In the genomic region with DNA sequence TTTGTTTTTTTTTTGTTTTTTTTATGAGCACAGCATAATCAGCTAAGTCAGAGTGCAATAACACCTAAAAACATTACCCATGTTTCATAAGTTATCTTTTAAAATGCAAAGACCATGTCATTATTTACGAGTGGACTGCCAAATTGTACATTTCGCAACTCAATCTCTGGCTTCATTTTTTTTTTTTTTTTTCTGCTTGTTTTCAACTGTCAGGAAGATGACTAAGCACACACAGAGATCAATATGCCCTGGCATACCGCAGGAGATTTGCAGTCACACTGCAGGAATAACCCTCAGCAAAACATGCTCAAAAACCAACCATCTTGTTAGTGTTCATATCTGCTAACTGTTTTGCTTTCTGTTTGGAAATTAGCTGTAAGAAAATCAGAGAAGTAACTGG, we compare ENCODE assay signal across 24 mouse cellular contexts.
DNase-seq lines count a peak whose midpoint lies in the region; ATAC-seq and TF ChIP-seq lines count a peak whose summit lies in the region.
"Had no signal": no experiment of that assay in that cellular context is flagged by ENCODE, and none has a peak within 500 bp of the region (broad histone marks: within the 10 kb centered on the region; RNA-seq: fewer than 3 reads in every experiment).

No protein-coding gene starts in this region.

- H3K79me2 ChIP-seq in C2C12 (ENCODE audit: control insufficient read depth, insufficient read depth) (no peaks in the 10 kb centered on the region), myocyte (ENCODE audit: control insufficient read depth, insufficient read depth) (no peaks in the 10 kb centered on the region)

- H3K4me3 ChIP-seq in C2C12 (ENCODE audit: insufficient read depth, poor library complexity, severe bottlenecking) (no peak overlapping the region), myocyte (no peak overlapping the region)
- H3K4me3 ChIP-seq: embryonic facial prominence, embryonic 15.5 days; erythroblast, embryonic 14.5 days; forebrain, embryonic 12.5 days; heart, embryonic 13.5 days; hindbrain, embryonic 15.5 days had no signal

- TF ChIP-seq CTCF in C2C12 (IDR thresholded peaks at IDR 0.05; ENCODE audit: control insufficient read depth, insufficient read depth, insufficient read length): no peak

- no peak overlapping the region for H3K4me2 ChIP-seq in myocyte (ENCODE audit: low read depth)
- H3K4me2 ChIP-seq: embryonic facial prominence, embryonic 15.5 days; forebrain, embryonic 12.5 days; heart, embryonic 13.5 days; hindbrain, embryonic 15.5 days had no signal

- H3K27me3 ChIP-seq in C2C12 (ENCODE audit: control insufficient read depth, insufficient read depth, insufficient read length): no peaks in the 10 kb centered on the region
- H3K27me3 ChIP-seq in myocyte (ENCODE audit: control insufficient read depth, insufficient read depth, insufficient read length): no peaks in the 10 kb centered on the region
- H3K27me3 ChIP-seq: embryonic facial prominence, embryonic 15.5 days; heart, embryonic 13.5 days; hindbrain, embryonic 15.5 days had no signal

- H3K36me3 ChIP-seq in C2C12 (ENCODE audit: control insufficient read depth, insufficient read depth) (no peaks in the 10 kb centered on the region), myocyte (ENCODE audit: control insufficient read depth, insufficient read depth) (no peaks in the 10 kb centered on the region)
- H3K36me3 ChIP-seq: embryonic facial prominence, embryonic 15.5 days; forebrain, embryonic 12.5 days; heart, embryonic 13.5 days; hindbrain, embryonic 15.5 days had no signal

- no peaks in the 10 kb centered on the region for H3K79me3 ChIP-seq in C2C12 (ENCODE audit: low read depth)

- DNase-seq in 3T3-L1 (ENCODE audit: low read depth, low spot score): peak; percentile 20
- DNase-seq in embryo, embryonic 10.5 days (ENCODE audit: low spot score): no peak
- DNase-seq in lung, postnatal 25 days (ENCODE audit: low spot score): no peak
- DNase-seq: adrenal gland, adult 2 months; B cell, adult 2 months; cerebellum, adult 11-12 months; cerebellum, adult 9-10 months; cerebellum, postnatal 36 days; embryo, embryonic 11 days; forebrain, postnatal 0 days; gastrocnemius, postnatal 25 days; heart, adult 11 months; heart, postnatal 36 days had no signal

- H3ac ChIP-seq in C2C12 (ENCODE audit: control insufficient read depth, insufficient read length, low read depth) (no peak overlapping the region), myocyte (ENCODE audit: control insufficient read depth, insufficient read length) (no peak overlapping the region)

- ATAC-seq in common myeloid progenitor, adult 5-6 weeks (replicated peaks; ENCODE audit: low read depth, poor library complexity, severe bottlenecking): peak; percentile 76
- ATAC-seq: activated CD4-positive, CD25-positive, alpha-beta regulatory T cell, adult 4 months; forebrain, postnatal 0 days; intestine, embryonic 16.5 days; Patski had no signal

- no peak for TF ChIP-seq POLR2A in myocyte (IDR thresholded peaks at IDR 0.05; ENCODE audit: insufficient read length, low read depth)

TF ChIP-seq in C2C12, 6 proteins besides CTCF, POLR2A, EP300 and RAD21:
- peak; percentile 68 for TF ChIP-seq CEBPB (IDR thresholded peaks at IDR 0.05; ENCODE audit: low read depth)
- TF ChIP-seq MYOG (IDR thresholded peaks at IDR 0.05; ENCODE audit: control insufficient read depth, extremely low read depth, insufficient read length): no peak
TF ChIP-seq in C2C12: peak in this region for 1.

TF ChIP-seq in myocyte, 11 proteins besides CTCF, POLR2A, EP300 and RAD21:
- TF ChIP-seq E2F4 (IDR thresholded peaks at IDR 0.05; ENCODE audit: insufficient read depth) (no peak), CEBPB (IDR thresholded peaks at IDR 0.05; ENCODE audit: insufficient read depth, poor library complexity, severe bottlenecking) (peak; percentile 55; the same call in 1 of the 2 replicates), MYOG (IDR thresholded peaks at IDR 0.05; ENCODE audit: control insufficient read depth in 1 of 3, insufficient read depth in 1 of 3, insufficient read length in 2 of 3, low read depth in 2 of 3) (no peak)
